Mouse (Mus musculus): Measurements from ENCODE around the gene Cog3.
A peak's percentile ranks its signal among the peaks of the same experiment; 100 is the strongest.
"Not testable (repeated sequence)": the region's sequence is repeated elsewhere in the genome, so short reads cannot be mapped to it uniquely, and the experiment has no call there.

Gene Cog3

GRCm38 (mm10) chr14:75753991-75754817, at the start of gene Cog3:
Gene Cog3 (minus strand): TSS chr14:75754517.
- DNase-seq (ENCODE audit: low spot score in 2 of 2) = peak; percentile 94 to 96

- DNase-seq (ENCODE audit: low spot score in 2 of 2) = no peak
Observed at GRCm38 (mm10) chr14:75797769-75798386, 43.6 kb upstream of the Cog3 start.

DNA sequence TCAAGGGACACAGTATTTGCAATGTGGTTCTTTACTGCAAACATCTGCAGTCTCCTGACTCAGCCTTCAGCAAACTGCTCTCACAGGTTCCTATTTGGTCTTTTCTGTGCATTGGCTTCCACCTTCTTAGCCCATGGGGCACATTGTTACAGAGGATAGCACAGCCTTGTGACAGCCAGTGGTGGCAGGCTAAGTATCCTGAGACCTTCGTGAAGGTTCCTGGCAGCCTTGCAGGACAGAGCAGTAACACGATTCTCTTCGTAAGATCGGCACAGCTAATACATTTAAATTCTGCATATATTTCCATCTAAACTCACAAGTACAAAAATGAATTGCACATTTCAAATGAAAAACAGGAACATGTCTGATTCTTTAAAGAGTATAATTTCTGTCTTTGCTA, 41.6 kb upstream of the Cog3 start:
- no peak for DNase-seq (ENCODE audit: low spot score in 2 of 2)

DNA sequence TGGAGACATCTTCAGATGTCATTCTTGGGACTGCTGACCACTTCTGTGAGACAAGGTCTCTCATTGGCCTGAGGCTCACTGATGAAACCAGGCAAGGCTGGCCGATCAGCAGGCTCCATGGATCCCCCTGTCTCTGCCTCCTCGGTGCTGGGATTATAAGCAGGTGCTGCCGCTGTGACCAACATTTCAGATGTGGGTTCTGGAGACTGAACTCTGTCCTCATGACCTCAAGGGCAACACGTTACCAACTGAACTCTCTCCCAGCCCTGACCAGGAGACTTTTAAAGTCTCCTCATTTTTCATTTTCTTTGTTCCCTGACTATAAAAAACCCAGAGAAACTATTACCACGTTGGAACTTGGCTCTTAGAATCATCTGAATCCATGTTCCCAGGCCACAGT, 40.4 kb upstream of the Cog3 start:
- no peak for DNase-seq (ENCODE audit: low spot score in 2 of 2)

DNA sequence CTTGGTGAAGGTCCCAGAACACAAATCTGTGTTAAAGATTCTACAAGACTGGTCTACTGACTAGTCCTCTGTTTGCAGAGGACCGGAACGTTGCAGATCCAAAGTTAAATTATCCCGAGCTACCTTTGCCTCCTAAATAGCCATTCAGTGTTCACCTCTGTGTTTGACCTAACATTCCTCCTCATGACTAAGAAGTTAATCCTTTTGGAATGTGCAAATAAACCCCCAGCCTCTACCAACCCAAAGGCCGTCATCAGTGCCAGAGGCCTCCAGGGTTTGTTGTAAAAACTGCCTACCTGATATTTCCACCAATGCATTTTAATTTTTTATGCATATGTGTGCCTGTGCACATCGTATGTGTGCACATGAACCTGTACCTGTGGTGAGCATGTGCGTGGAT, 40.0 kb upstream of the Cog3 start:
- no peak for DNase-seq (ENCODE audit: low spot score in 2 of 2)

DNA sequence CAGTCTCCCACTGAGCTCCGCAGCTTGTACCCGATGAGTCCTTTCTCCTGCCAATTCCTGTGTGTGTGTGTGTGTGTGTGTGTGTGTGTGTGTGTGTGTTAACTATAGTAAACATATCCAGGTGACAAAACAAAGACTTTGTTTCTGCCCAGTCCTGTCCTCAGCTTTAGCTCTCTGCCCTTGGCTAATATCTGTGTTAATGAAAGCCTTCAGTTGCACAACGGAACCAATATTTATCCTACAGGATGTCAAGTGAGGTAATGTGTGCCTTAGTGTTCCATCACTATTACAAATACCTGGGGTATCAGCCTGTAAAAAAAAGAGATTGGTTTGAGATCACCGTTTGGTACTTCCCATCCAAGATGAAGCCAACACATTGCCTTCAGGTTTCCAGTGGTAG, 38.8 kb upstream of the Cog3 start:
- no peak for DNase-seq (ENCODE audit: low spot score in 2 of 2)

DNA sequence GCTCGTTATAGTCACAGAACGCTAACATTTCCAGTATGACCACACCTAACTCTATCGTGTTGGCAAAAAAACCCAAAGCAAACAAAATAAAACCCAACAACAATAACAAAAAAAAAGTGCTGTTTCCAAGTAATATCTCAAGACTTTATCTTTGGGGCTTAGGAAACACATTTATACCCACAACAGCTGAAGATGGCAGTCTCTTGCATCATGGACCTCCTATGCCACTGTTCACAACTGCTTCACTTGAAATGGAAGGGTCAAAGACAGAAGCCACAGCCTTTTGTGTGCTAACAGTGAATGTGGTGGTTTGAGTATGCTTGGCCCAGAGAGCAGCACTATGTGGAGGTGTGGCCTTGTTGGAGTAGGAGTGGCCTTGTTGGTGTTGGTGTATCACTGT, 37.1 kb upstream of the Cog3 start:
- DNase-seq (ENCODE audit: low spot score in 2 of 2) = no peak

- no peak for DNase-seq (ENCODE audit: low spot score in 2 of 2)
Observed at GRCm38 (mm10) chr14:75790411-75790996, 36.2 kb upstream of the Cog3 start.

DNA sequence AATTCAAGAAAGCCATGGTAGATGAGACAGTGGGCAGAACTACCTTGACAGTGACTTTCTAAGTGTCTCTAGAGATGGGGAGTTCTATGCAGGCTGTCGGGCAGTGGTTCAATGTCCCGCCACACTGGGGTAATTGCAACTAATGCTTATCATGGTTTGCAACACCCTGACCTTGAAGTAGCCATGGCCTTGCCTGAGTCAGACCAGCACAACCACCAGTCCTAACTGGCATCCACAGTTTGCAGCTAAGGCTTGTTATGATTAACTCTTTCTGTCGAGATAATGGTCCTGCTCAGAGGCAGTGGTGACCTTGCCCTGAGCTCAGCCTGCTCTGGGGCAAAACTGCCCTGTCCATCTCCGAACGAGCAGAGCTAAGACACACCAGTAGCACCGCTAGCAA, 35.0 kb upstream of the Cog3 start:
- DNase-seq (ENCODE audit: low spot score in 2 of 2) = no peak

GRCm38 (mm10) chr14:75787794-75788175, 33.5 kb upstream of the Cog3 start:
- DNase-seq (ENCODE audit: low spot score in 2 of 2) = no peak

- DNase-seq (ENCODE audit: low spot score in 2 of 2) = peak; percentile 93 to 96
Observed at GRCm38 (mm10) chr14:75786868-75787793, 32.8 kb upstream of the Cog3 start, which contains the start of gene Slc25a30. Gene Slc25a30 (minus strand): TSS chr14:75787037.

- peak in 1 of 2 experiments; percentile 52 for DNase-seq (ENCODE audit: low spot score in 2 of 2)
Observed at GRCm38 (mm10) chr14:75786424-75786867, 32.1 kb upstream of the Cog3 start.

DNA sequence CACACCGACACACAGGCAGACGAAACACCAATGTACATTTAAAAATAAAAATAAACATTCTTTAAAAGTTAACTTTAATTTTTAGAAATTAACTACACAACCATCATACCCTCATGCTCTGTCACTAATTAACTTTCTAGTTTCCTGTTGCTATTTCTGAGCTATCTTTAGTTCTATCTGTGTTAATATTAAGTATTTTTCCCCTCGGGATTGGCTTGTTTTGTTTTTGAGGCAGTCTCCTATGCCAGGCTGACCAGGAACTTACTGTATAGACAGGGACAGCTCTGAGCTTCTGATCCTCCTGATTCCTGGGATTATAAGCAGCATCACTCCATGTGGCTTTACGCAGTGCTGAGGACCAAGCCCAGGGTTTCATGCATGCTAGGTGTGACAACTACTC, 25.6 kb upstream of the Cog3 start:
- no peak for DNase-seq (ENCODE audit: low spot score in 2 of 2)

DNA sequence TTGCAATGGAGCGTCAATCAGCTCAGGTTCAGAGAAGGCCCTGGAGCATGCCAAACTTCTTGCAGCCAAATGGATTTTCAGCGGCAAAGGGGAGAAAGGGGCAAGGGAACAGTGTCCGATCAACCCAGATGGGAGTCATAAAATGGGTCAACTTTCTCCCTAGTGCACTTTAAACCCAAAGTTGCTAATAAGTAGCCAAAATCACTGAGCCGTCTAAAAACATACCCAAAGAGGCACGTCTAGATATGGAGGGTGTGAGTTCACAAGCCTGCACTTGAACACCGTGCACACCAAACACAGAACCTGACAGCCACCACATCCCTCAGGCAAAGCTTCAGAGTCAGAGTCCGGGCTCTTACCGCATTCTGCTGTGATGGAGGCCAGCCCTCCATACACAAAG, 22.3 kb upstream of the Cog3 start:
- no peak for DNase-seq (ENCODE audit: low spot score in 2 of 2)

GRCm38 (mm10) chr14:75773431-75773830, 19.1 kb upstream of the Cog3 start:
- no peak for DNase-seq (ENCODE audit: low spot score in 2 of 2)

GRCm38 (mm10) chr14:75772407-75772806, 18.1 kb upstream of the Cog3 start:
- DNase-seq (ENCODE audit: low spot score in 2 of 2) = not testable (repeated sequence)

DNA sequence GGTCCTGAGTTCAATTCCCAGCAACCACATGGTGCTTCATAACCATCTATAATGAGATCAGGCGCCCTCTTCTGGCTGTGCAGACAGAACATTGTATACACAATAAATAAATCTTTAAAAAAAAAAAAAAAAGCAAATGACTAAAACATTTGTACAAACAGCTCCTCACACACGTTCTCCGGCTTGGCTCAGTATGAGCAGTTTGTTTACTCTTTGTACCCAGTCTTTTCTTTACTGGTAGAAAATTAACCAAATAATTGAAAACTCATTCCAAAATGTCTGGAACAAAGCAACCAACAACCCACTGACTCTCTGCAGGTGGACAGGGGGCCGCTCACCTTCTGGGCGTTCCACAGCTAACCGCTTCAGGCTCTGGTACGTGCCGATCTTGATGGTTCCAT, 16.8 kb upstream of the Cog3 start:
- no peak for DNase-seq (ENCODE audit: low spot score in 2 of 2)

DNA sequence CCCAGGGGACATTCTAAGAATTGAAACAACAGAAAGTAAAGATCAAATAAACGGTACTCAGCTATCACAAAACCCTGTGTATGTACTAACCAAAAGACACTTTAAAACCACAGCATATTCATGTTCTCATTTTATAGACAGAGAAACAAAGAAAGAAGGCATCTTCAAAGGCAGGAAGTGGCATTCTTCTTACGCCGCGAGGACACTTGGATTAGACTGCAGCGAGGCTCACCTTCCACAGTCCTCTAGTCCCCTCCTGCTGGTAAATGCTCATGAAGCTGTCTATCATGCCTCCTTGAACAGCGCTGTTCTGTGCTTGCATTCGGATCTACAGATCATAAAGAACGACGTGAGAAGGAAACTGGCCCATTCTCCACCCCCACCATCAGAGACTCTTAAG, 15.0 kb upstream of the Cog3 start:
- no peak for DNase-seq (ENCODE audit: low spot score in 2 of 2)

DNA sequence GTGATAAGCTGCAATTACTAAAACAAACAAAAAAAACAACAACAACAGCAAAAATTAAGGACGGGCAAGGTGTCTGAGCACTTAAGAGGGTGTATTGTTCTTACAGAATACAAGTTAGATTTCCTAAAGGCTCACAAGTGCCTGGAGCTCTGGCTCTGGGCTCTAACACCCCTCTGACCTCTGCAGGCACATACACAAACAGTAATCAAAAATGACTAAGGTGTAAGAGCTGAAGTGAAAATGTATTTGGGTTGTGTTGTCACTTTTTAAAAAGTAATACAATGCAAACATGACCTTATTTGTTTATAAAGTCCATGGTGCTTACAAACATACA, 13.9 kb upstream of the Cog3 start:
- no peak for DNase-seq (ENCODE audit: low spot score in 2 of 2)

DNA sequence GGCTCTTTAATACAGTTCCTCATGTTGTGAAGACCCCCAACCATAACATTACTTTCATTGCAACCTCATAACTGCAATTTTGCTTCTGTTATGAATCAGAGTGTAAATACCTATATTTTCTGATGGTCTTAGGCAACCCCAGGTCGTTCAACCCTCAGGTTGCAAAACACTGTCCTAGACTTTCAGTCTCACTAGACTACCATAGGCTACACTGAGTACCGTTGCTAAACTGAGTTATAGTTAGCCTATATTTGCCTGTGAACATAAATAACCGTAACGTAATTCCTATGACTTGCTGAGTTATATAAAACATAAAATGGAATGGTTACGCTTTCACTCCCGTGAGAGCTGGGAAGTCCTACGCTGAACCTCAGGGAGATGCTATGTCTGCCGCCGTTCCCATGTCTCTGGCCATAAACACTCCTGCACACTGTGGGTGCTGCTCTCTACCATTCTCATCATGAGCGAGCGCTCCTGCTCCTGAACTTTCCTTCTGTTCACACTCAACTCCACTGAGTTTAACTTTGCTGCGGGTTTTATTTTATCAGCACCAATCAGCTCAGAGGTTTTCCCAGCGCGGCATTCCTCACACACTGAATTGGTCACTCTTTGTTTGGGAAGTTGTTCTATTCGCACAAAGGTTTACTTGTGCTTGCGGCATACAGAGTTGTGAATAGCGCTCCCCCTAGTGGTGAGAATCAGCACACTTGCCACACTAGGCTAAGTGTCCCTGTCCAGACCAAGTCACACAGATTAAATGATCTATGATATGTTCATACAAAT, 13.4 kb upstream of the Cog3 start:
- DNase-seq (ENCODE audit: low spot score in 2 of 2) = peak in 1 of 2 experiments; percentile 66
